Mouse (Mus musculus) limb, embryonic 11.5 days (tissue): Measurements from ENCODE around the gene Pcdh9. TPM values are rescaled to one million over a fixed set of nuclear protein-coding genes. Genes with fewer than 3 reads are reported as not detected.

ENCODE experiments used
- ATAC-seq: fragments of 200-750 bp; cut with Nextera tagmentation; 2 replicates; pipeline ENCODE4 v1.8.0; 2017; ENCODE audit warnings: low read depth; ENCODE audit not compliant: insufficient number of reproducible peaks, low FRiP score, low TSS enrichment
- DNase-seq: peaks from one replicate; pipeline ENCODE4 v3.0.0-alpha.2; 2015; ENCODE audit warnings: low spot score
- H3K27ac ChIP-seq: fragments of 300-500 bp; sonication (generic); replicated peaks from 2 replicates; pipeline ENCODE4 v1.5.1; 2014; ENCODE audit warnings: low read depth, mild to moderate bottlenecking, low read length
- H3K27me3 ChIP-seq: fragments of 300-500 bp; sonication (generic); 2 replicates; pipeline ENCODE4 v1.6.1; 2014; ENCODE audit warnings: mild to moderate bottlenecking, low read length, mixed read lengths; ENCODE audit not compliant: control insufficient read depth, insufficient read depth
- H3K36me3 ChIP-seq: fragments of 300-500 bp; sonication (generic); 2 replicates; pipeline ENCODE4 v1.6.1; 2014; ENCODE audit warnings: mild to moderate bottlenecking, low read length, moderate library complexity, mixed read lengths; ENCODE audit not compliant: control insufficient read depth, insufficient read depth
- H3K4me1 ChIP-seq: fragments of 300-500 bp; sonication (generic); 2 replicates; pipeline ENCODE4 v1.6.1; 2014; ENCODE audit warnings: low read length, mixed read lengths; ENCODE audit not compliant: control insufficient read depth, insufficient read depth
- H3K4me2 ChIP-seq: fragments of 300-500 bp; sonication (generic); 2 replicates; pipeline ENCODE4 v1.6.1; 2014; ENCODE audit warnings: low read depth, mild to moderate bottlenecking, moderate library complexity; ENCODE audit not compliant: severe bottlenecking
- H3K4me3 ChIP-seq: fragments of 300-500 bp; sonication (generic); 2 replicates; pipeline ENCODE4 v1.5.1; 2014; ENCODE audit warnings: low read depth, low read length
- H3K9ac ChIP-seq: fragments of 300-500 bp; sonication (generic); 2 replicates; pipeline ENCODE4 v1.6.1; 2014; ENCODE audit warnings: mild to moderate bottlenecking, low read length
- H3K9me3 ChIP-seq: fragments of 300-500 bp; sonication (generic); 2 replicates; pipeline ENCODE4 v1.6.1; 2016; ENCODE audit warnings: low read length; ENCODE audit not compliant: control insufficient read depth
- WGBS: fragments of 180-500 bp; shearing (Covaris S2); extraction: QIAGEN DNeasy Blood & Tissue Kit; methylation state at CpG from one replicate; pipeline ENCODE4 v1.1.7; 2014; 5-methylcytosine and 5-hydroxymethylcytosine counted together
- polyA plus RNA-seq: library from polyadenylated mRNA; unstranded; fragments of >200 nt; fragmentation: Nextera tagmentation; extraction: Ambion mirVana; gene quantifications from 2 replicates; pipeline ENCODE4 v1.2.1, GENCODE M21; 2014

Gene Pcdh9
- polyA plus RNA-seq, 1 experiment from 2014 or later: 17.2 TPM

DNA sequence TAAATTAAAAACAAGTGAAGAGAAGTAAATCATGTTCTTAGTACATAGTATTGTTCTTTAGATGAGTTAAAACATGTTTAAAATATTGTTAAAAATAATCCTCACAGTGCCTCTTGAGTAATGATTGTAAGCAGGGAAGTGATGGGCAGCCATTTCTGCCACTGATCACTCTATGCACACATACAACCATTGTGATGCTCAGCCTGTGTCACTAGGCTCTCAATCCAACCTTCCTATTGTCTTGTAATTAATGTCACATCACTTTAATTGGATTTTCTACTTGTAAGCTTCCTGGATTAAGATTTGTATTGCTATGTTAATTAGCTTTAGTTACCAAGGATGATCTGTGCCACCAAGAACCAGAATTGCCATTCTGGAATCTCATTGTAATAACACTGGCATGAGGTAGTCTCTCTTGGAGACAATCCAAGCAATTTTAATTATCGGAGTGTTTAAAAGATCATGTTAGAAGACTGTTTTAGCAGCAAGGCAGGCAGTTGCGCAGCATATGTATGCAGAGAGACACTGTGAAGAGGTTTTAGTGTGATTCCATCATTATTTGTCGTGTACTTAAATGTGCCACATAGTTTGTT is 305.0 kb downstream of the Pcdh9 start:
- Histone ChIP-seq H3K27me3 (no peaks in the 10 kb centered on the region), H3K4me3 (no peak overlapping the region), H3K27ac (no peak overlapping the region), H3K36me3 (no peaks in the 10 kb centered on the region), H3K4me1 (no peaks in the 10 kb centered on the region), H3K4me2 (no peak overlapping the region), H3K9ac (no peak overlapping the region), H3K9me3 (no peaks in the 10 kb centered on the region)
- DNase-seq (no peak), ATAC-seq (no peak)
- 82% methylated on average over 3 of the region's 3 CpGs for WGBS

GRCm38 (mm10) chr14:93564361-93564760 is 326.1 kb downstream of the Pcdh9 start:
- Histone ChIP-seq H3K9me3 (no peaks in the 10 kb centered on the region), H3K27me3 (no peaks in the 10 kb centered on the region), H3K4me1 (no peaks in the 10 kb centered on the region), H3K4me3 (no peak overlapping the region), H3K4me2 (no peak overlapping the region), H3K9ac (no peak overlapping the region), H3K36me3 (no peaks in the 10 kb centered on the region), H3K27ac (no peak overlapping the region)
- no peak for ATAC-seq
- 76% methylated on average over 2 of the region's 2 CpGs for WGBS
- DNase-seq: no peak

DNA sequence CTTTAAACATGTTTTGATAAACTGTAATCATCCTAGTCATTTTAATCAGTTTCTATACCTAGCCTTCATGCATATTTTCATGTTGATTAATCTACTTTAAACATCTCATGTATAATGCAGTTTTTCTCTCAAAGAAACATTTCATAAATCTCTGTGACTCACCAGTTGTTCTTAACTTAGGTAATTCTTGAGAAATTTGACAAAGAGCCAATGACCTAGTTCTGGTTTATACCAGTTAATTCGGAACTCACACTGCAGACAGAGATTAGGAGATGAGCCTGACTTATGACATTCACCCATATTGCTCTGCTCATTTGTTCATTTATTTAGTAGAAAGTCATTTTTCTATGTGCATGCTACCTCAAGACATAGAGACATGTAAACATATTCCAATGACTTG is 328.9 kb downstream of the Pcdh9 start:
- no peaks in the 10 kb centered on the region for H3K4me1 ChIP-seq
- H3K9ac ChIP-seq: no peak overlapping the region
- no peak overlapping the region for H3K4me2 ChIP-seq
- 96% methylated on average over 1 of the region's 1 CpGs for WGBS
- H3K4me3 ChIP-seq: no peak overlapping the region
- no peak for ATAC-seq
- no peak for DNase-seq
- no peaks in the 10 kb centered on the region for H3K27me3 ChIP-seq
- no peak overlapping the region for H3K27ac ChIP-seq
- H3K9me3 ChIP-seq: no peaks in the 10 kb centered on the region
- no peaks in the 10 kb centered on the region for H3K36me3 ChIP-seq

DNA sequence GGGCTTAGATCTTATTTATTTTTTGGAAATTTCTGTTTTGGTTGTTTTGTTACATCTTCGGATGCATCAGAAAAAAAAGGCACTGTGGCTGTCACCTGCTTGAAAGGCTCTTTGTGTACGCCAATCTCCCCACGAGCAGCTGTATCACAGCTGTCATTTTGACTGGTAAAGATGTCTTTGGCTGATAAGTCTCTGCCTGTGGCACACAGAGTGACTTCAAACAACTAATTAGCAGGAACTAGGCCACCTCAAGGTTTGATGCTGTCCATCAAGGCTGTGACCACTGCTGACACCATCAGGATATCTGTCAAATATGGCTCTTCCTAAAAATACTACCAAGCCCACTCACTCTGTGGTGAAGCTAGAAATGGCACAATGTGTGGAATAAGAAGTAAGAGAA is 336.7 kb downstream of the Pcdh9 start:
- Histone ChIP-seq H3K9me3 (no peaks in the 10 kb centered on the region), H3K4me3 (no peak overlapping the region), H3K27ac (no peak overlapping the region), H3K27me3 (no peaks in the 10 kb centered on the region), H3K36me3 (no peaks in the 10 kb centered on the region), H3K4me2 (no peak overlapping the region), H3K9ac (no peak overlapping the region), H3K4me1 (no peaks in the 10 kb centered on the region)
- ATAC-seq: no peak
- WGBS: 72% methylated on average over 3 of the region's 3 CpGs
- no peak for DNase-seq

- ATAC-seq: no peak
- 87% methylated on average over 6 of the region's 6 CpGs for WGBS
- H3K4me2 ChIP-seq: no peak overlapping the region
- no peak overlapping the region for H3K27ac ChIP-seq
- H3K9ac ChIP-seq: no peak overlapping the region
- no peaks in the 10 kb centered on the region for H3K27me3 ChIP-seq
- H3K4me1 ChIP-seq: no peaks in the 10 kb centered on the region
- DNase-seq: no peak
- no peaks in the 10 kb centered on the region for H3K36me3 ChIP-seq
- no peaks in the 10 kb centered on the region for H3K9me3 ChIP-seq
- H3K4me3 ChIP-seq: no peak overlapping the region
Observed at GRCm38 (mm10) chr14:93545575-93545974, 344.9 kb downstream of the Pcdh9 start.

GRCm38 (mm10) chr14:93543970-93544627 is 346.4 kb downstream of the Pcdh9 start:
- DNase-seq (no peak), ATAC-seq (no peak)
- no peak overlapping the region for H3K9ac ChIP-seq
- H3K4me1 ChIP-seq: no peaks in the 10 kb centered on the region
- no peak overlapping the region for H3K4me3 ChIP-seq
- H3K9me3 ChIP-seq: no peaks in the 10 kb centered on the region
- H3K27me3 ChIP-seq: no peaks in the 10 kb centered on the region
- H3K36me3 ChIP-seq: no peaks in the 10 kb centered on the region
- no peak overlapping the region for H3K27ac ChIP-seq
- 88% methylated on average over 11 of the region's 11 CpGs for WGBS
- H3K4me2 ChIP-seq: no peak overlapping the region

GRCm38 (mm10) chr14:93543561-93543960 is 346.9 kb downstream of the Pcdh9 start:
- 86% methylated on average over 3 of the region's 3 CpGs for WGBS
- no peak for ATAC-seq
- H3K36me3 ChIP-seq: no peaks in the 10 kb centered on the region

DNA sequence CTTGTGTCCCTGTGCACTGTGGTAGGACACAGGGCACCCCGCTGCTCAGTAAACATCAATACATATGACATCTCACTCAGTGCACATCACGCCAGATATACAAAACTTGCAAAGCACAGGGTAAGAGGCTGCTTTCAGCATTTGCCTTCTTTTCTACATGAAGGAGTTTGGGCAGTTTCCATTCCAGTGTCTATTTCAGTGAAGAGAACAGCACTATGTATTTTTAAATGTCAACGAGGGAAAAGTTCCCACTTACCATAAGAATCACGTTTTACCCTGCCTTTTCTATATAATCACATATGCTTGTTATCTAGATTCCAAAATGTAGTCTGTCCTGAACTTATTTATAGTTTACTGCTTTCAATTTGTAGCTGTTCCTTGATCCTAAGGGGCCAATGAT is 355.6 kb downstream of the Pcdh9 start:
- DNase-seq: no peak
- Histone ChIP-seq H3K4me1 (no peaks in the 10 kb centered on the region), H3K4me2 (no peak overlapping the region), H3K4me3 (no peak overlapping the region), H3K36me3 (no peaks in the 10 kb centered on the region), H3K9me3 (no peaks in the 10 kb centered on the region), H3K27ac (no peak overlapping the region), H3K27me3 (no peaks in the 10 kb centered on the region), H3K9ac (no peak overlapping the region)
- 80% methylated on average over 4 of the region's 4 CpGs for WGBS
- ATAC-seq: no peak

More at GRCm38 (mm10) chr14:93543561-93543960, 346.9 kb downstream of the Pcdh9 start:
- Histone ChIP-seq H3K27me3 (no peaks in the 10 kb centered on the region), H3K4me1 (no peaks in the 10 kb centered on the region), H3K4me2 (no peak overlapping the region), H3K9ac (no peak overlapping the region), H3K9me3 (no peaks in the 10 kb centered on the region), H3K4me3 (no peak overlapping the region), H3K27ac (no peak overlapping the region)
- no peak for DNase-seq

GRCm38 (mm10) chr14:93523430-93523829 is 367.0 kb downstream of the Pcdh9 start:
- Histone ChIP-seq H3K4me1 (no peaks in the 10 kb centered on the region), H3K36me3 (no peaks in the 10 kb centered on the region), H3K4me2 (no peak overlapping the region), H3K4me3 (no peak overlapping the region), H3K9ac (no peak overlapping the region), H3K9me3 (no peaks in the 10 kb centered on the region), H3K27ac (no peak overlapping the region), H3K27me3 (no peaks in the 10 kb centered on the region)
- WGBS: 80% methylated on average over 8 of the region's 8 CpGs
- ATAC-seq (no peak), DNase-seq (no peak)
